Mouse (Mus musculus): ENCODE results near the gene Dlgap3. TPM values are rescaled to one million over a fixed set of nuclear protein-coding genes. Genes with fewer than 3 reads are reported as not detected.
A peak's percentile ranks its signal among the peaks of the same experiment; 100 is the strongest.

The Dlgap3 gene
- polyA plus RNA-seq, 1 experiment: 42.7 TPM

DNA sequence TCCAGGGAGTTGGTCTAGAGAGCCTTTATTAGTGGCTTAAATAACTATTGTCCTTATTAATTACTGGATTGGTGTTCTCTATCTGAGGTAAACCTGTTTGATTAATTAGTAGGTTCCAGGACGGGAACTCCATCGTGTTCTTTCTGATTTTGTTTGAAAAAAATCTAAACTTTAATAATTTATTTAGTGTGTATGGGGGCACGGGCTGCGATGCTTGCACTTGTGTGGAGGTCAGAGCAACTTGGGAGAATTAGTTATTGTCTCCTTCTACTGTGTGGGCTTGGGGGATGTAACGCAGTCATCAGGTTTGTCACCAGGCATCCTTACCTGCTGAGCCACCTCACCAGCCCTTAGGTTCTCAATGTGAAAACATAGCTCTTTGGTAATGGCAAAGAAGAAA lies 1.9 kb upstream of the Dlgap3 start:
- no peak for TF ChIP-seq POLR2A (IDR thresholded peaks at IDR 0.05; ENCODE audit: borderline replicate concordance, extremely low read depth, insufficient read depth, insufficient read length, poor library complexity, severe bottlenecking)
- no peak for DNase-seq (ENCODE audit: low read depth)

DNA sequence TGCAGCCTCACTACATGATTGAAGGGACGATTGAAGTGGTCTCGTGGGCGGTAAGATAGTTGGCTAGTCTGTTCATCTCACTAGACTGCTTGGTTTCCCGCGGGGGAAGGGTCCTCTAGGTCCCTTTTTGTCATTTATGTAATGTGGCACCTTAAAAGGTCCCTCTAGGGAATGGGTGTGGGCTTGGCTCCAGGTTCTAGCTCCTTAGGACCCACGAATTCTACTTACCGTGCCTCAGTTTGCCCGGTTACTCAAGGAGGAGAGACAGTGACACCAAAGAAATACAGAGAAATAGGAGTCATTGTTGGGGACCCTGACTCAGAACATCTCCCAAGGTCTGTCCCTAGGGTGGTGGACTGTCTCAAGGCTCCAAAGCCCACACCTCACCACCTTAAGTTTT lies 1.3 kb upstream of the Dlgap3 start:
- TF ChIP-seq CTCF (IDR thresholded peaks at IDR 0.05; ENCODE audit: borderline replicate concordance, extremely low read depth, insufficient read depth, insufficient read length): no peak
- TF ChIP-seq POLR2A (IDR thresholded peaks at IDR 0.05; ENCODE audit: borderline replicate concordance, extremely low read depth, insufficient read depth, insufficient read length, poor library complexity, severe bottlenecking): no peak
- DNase-seq (ENCODE audit: low read depth): no peak

DNA sequence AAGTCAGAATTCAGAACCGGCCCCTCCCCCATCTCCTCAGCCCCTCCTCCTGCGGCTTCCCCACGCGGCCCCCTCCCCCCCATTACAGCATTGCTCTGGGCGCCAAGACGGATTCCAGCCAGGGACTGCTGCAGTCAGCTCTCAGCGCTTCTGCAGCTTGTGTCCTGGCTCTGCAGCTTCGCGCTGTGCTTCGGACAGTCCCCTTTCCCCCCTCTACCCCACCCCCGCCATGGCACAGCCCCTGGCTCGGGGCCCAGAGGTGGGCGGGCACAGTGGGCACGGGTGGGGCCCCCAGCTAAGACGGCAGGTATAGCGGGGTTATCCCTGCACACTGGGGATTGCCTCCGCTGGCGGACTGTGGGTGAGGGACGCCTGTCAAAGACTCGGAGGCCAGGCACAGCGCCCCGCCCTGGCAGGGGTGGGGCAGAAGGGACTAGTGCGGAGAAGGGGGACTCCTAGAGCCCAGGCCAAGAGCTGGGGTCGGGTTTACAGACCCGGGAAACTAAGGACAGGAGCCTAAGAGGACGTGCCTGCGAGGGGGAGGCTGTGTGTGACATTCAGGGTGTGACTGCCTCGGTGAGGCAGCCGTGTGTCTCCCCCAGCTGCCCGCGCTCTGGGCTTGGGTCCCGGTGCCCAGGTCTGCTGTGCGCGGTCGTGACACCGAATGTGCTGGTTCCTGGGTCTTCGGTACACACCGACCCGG lies 642 bp upstream of the Dlgap3 start:
- TF ChIP-seq CTCF (IDR thresholded peaks at IDR 0.05; ENCODE audit: borderline replicate concordance, extremely low read depth, insufficient read depth, insufficient read length) (no peak), POLR2A (IDR thresholded peaks at IDR 0.05; ENCODE audit: borderline replicate concordance, extremely low read depth, insufficient read depth, insufficient read length, poor library complexity, severe bottlenecking) (0 out of 2 replicates have a peak, but pooled peaks have one; percentile 12)
- peak; percentile 80 for DNase-seq (ENCODE audit: low read depth)

DNA sequence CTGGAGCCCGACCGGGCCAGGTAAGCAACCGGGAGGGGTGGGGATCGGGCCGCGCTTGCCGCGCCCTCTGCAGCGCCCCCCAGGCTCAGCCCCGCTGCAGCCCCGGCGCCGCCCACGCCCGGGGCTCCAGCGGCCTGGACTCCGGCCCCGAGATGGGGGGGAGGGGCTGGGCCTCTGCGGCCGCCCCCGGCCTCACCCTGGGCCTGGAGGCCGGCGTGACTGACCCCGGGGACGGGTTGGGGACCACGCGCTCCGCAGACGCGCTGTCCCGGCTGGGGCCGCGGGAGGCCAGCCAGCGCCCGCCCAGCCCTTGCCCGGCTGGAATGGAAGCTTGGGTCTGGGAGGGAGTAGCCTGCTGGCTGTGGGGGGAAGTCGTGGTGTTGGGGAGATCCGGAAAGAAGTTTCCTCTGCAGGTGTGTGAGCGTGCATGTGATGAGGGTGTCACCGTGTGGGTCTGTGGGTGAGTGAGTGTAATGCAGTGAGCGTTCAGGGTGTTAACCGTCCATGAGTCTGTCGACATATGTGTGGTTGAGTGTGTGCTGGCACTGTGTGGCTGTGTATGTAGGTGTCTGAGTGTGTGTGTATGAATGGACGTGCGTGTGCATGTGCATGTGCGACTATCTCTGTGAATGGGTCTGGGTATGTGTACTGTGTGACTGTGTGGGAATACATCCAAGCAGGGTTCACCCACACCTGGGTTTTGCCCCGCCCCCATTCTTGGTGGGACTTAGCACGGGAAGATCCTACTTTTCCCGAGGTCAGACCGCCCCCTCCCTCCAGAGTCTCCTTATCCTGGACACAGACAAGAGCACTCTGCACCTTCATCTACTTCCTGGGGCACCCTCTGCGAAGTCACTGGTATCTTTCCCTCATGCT lies 580 bp downstream of the Dlgap3 start:
- peak; percentile 47 for DNase-seq (ENCODE audit: low read depth)
- TF ChIP-seq CTCF (IDR thresholded peaks at IDR 0.05; ENCODE audit: borderline replicate concordance, extremely low read depth, insufficient read depth, insufficient read length): no peak
- TF ChIP-seq POLR2A (IDR thresholded peaks at IDR 0.05; ENCODE audit: borderline replicate concordance, extremely low read depth, insufficient read depth, insufficient read length, poor library complexity, severe bottlenecking): no peak

DNA sequence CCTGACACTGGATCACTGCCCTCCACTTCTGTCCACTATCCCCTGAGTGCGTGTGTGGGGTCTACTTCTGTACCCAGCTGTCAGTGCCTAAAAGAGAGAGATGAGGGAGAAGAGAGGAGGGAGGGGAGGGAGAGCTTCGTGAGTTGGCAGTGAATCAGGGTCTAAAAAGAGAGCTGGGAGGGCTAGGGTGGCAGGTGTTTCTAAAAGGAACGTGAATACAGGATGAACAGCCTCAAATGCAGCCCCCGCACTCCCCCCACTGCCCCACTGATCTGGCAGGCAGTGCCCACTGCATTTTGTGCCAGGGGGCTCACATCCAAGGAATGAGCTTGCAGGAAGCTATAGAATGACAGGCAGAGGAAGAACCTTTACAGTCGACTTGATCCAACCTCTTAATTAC lies 1.9 kb downstream of the Dlgap3 start:
- peak; percentile 87 for DNase-seq (ENCODE audit: low read depth)

DNA sequence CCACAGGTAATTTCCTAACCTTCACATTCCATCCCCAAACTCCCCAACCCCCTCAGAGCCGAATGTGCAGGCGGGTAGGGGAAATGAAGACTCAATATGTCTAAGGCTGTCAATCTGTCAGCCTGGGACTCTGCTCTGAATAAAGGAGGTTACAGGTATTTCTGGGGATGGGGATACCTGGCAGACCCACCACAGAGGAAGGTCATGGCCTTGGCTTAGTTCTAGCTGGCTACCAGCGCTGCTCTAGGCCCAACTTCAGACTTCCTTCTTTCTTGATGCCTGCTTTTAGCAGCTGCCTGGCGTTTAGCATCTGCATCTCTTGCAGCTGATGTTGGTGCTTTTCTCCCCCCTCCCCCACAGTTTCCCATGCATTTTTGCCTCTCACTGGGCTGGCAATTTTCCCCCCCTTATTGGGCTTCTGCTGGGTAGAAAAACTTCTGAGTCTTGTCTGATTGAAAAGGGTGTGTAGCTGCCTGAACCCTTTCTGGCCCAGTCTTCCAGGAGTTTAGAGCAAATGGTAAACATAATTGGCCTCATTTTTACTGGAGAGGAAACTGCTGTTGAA lies 2.4 kb downstream of the Dlgap3 start:
- no peak for TF ChIP-seq CTCF (IDR thresholded peaks at IDR 0.05; ENCODE audit: borderline replicate concordance, extremely low read depth, insufficient read depth, insufficient read length)
- TF ChIP-seq POLR2A (IDR thresholded peaks at IDR 0.05; ENCODE audit: borderline replicate concordance, extremely low read depth, insufficient read depth, insufficient read length, poor library complexity, severe bottlenecking): no peak
- peak; percentile 58 for DNase-seq (ENCODE audit: low read depth)

More for the DNA sequence above, 1.9 kb downstream of the Dlgap3 start:
- TF ChIP-seq CTCF (IDR thresholded peaks at IDR 0.05; ENCODE audit: borderline replicate concordance, extremely low read depth, insufficient read depth, insufficient read length) (no peak), POLR2A (IDR thresholded peaks at IDR 0.05; ENCODE audit: borderline replicate concordance, extremely low read depth, insufficient read depth, insufficient read length, poor library complexity, severe bottlenecking) (no peak)

DNA sequence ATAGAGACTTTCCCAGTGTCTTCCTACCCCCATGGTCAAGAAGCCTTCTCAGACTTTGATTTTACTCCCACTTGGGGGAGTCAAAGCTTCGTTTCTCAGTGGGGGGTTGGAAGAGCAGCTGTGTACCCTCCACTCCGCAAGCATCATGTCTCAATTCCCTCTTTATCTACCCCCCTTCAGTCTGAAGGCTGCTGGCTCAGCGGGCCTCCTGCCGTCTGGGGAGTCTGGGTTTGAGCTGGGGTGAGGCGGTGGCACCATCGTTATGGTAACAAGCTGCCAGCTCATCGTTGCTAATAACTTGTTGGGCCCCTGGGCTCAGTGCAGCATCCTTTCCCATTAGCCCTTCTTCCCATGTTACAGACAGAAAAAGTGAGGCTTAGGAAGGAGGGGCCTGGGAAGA lies 3.1 kb downstream of the Dlgap3 start:
- no peak for TF ChIP-seq POLR2A (IDR thresholded peaks at IDR 0.05; ENCODE audit: borderline replicate concordance, extremely low read depth, insufficient read depth, insufficient read length, poor library complexity, severe bottlenecking)
- no peak for TF ChIP-seq CTCF (IDR thresholded peaks at IDR 0.05; ENCODE audit: borderline replicate concordance, extremely low read depth, insufficient read depth, insufficient read length)

DNA sequence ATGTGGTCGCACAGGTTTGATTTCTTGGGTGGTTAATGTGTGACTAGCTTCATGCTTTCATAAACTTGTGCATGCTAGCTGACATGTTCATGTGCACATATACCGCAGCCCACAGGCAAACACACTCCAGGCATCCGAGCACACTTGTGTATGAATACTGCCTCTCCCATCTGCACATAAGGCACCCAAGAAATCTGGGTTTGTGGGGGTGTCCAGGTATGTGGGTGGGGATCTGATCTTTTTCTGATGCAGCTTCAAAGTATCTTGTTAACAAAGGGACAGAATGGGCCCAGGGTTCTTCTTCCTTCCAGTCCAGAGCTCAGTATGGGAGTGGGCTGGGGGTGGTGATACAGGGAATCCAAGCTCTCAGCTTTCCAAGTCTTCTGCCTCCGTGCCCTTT lies 3.6 kb downstream of the Dlgap3 start:
- DNase-seq (ENCODE audit: low read depth): no peak
- TF ChIP-seq CTCF (IDR thresholded peaks at IDR 0.05; ENCODE audit: borderline replicate concordance, extremely low read depth, insufficient read depth, insufficient read length) (no peak), POLR2A (IDR thresholded peaks at IDR 0.05; ENCODE audit: borderline replicate concordance, extremely low read depth, insufficient read depth, insufficient read length, poor library complexity, severe bottlenecking) (no peak)

More for the DNA sequence above, 3.1 kb downstream of the Dlgap3 start:
- DNase-seq (ENCODE audit: low read depth): peak; percentile 35

DNA sequence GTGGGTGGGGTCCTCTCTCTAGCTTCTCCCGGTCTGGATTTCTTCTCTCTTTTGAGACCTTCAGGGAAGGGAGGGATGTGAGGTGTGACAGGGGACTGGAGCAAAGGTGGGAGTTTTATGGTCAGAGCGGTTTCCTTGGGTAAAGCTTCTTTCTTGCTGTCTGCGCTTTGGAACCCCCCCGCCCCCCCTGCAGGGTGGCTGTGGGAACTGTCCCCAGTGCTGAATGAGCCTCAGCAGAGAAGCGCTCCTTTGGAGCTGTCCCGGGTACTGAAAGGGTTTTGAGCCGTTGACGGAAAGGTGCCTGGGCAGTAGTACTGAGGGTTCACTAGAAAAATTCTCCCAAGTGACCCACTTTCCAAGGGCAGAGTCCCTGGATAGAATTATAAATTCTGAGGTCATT lies 4.5 kb downstream of the Dlgap3 start:
- peak; percentile 37 for DNase-seq (ENCODE audit: low read depth)
- TF ChIP-seq POLR2A (IDR thresholded peaks at IDR 0.05; ENCODE audit: borderline replicate concordance, extremely low read depth, insufficient read depth, insufficient read length, poor library complexity, severe bottlenecking) (no peak), CTCF (IDR thresholded peaks at IDR 0.05; ENCODE audit: borderline replicate concordance, extremely low read depth, insufficient read depth, insufficient read length) (no peak)

DNA sequence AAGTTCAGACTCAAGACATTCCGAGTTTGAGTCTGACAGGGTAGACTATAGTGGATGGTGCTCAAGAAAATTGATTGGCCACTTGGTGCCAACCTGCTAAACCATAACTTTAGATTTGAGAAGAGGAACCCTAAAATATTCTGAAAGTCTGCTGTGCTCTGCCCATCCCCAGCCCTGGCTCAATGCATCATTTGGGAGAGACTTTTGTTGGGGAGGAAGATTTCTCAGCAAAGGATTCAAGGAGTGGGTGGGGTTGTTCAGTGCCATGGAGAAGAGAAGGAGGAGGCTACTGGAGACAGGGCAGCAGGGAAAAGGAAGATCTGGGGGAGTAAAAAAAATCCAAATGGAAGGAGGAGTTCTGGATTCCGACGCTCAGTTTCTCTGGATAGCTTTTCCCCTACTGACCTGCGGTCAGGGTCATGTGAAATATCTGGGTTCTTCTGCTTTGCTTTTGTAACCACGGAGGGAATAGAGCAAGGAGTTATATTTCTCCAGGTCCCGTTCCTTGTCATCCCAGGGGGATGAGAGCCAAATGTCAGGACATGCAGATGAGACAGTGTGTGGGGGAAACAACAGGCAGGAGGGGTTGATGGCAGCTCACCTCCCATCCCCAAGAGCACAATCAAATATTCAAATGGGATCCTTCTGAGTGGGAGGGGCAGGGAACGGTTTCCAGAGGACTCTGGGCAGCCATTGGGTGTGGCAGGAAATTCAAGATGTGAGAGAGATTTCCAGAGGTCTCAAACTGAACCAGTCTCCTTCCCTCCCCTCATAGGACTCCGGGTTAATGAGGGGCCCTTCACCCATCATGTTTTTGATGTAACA lies 5.3 kb downstream of the Dlgap3 start:
- TF ChIP-seq POLR2A (IDR thresholded peaks at IDR 0.05; ENCODE audit: borderline replicate concordance, extremely low read depth, insufficient read depth, insufficient read length, poor library complexity, severe bottlenecking): no peak
- TF ChIP-seq CTCF (IDR thresholded peaks at IDR 0.05; ENCODE audit: borderline replicate concordance, extremely low read depth, insufficient read depth, insufficient read length): no peak
- DNase-seq (ENCODE audit: low read depth): no peak

DNA sequence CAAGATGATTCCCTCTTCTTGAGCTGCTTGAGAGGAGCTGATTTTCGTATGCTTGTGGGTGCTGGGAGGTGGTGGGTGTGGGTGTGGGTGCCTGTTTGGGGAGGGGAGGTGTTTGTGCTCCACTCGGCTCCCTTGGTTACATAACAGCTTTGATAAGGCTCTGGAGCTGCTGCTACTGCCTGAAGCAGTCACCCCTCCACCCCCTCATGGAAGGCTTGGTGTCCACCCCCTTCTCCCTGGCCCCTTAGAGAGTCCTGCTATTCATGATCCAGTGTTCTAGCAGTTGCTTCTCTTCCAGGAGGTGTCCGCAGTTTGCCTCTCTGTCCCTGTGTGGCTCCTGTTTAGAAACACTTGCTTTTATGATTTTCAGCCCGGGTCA lies 5.9 kb downstream of the Dlgap3 start:
- TF ChIP-seq CTCF (IDR thresholded peaks at IDR 0.05; ENCODE audit: borderline replicate concordance, extremely low read depth, insufficient read depth, insufficient read length) (no peak), POLR2A (IDR thresholded peaks at IDR 0.05; ENCODE audit: borderline replicate concordance, extremely low read depth, insufficient read depth, insufficient read length, poor library complexity, severe bottlenecking) (no peak)
- no peak for DNase-seq (ENCODE audit: low read depth)

Data from brain, embryonic 14.5 days (tissue).